Mouse (Mus musculus) MEL (cell line): Measurements from ENCODE around the gene Trnau1ap. TPM values are rescaled to one million over a fixed set of nuclear protein-coding genes. Genes with fewer than 3 reads are reported as not detected.

Experiments used
- DNase-seq: peaks from one replicate; pipeline ENCODE4 v3.0.0; 2011; ENCODE audit warnings: low read depth, low spot score
- H3K27ac ChIP-seq: 2 replicates; pipeline ENCODE4 v1.5.1; 2012; ENCODE audit warnings: low read depth, mild to moderate bottlenecking, control low read depth, low read length, moderate library complexity; ENCODE audit not compliant: control insufficient read depth
- H3K27me3 ChIP-seq, 2 experiments: fragments of 150-350 bp in 1 of 2; sonication (generic) in 1 of 2; 2 replicates each; pipeline ENCODE4 v1.6.1; 2012; ENCODE audit warnings: low read length in 2 of 2, mild to moderate bottlenecking in 2 of 2, improper control_type of control experiment in 1 of 2, moderate library complexity in 1 of 2; ENCODE audit not compliant: insufficient read depth in 2 of 2, control insufficient read depth in 1 of 2
- H3K36me3 ChIP-seq, 2 experiments: 2 replicates each; pipeline ENCODE4 v1.6.1; 2012 to 2014; ENCODE audit warnings: low read length in 2 of 2, improper control_type of control experiment in 1 of 2, inconsistent platforms in 1 of 2, mild to moderate bottlenecking in 1 of 2; ENCODE audit not compliant: insufficient read depth in 2 of 2, control insufficient read depth in 1 of 2
- H3K4me1 ChIP-seq, 2 experiments: fragments of 150-350 bp in 1 of 2; sonication (generic) in 1 of 2; 2 replicates each; pipeline ENCODE4 v1.6.1; 2012; ENCODE audit warnings: low read length in 2 of 2, improper control_type of control experiment in 1 of 2, mild to moderate bottlenecking in 1 of 2; ENCODE audit not compliant: insufficient read depth in 2 of 2, control insufficient read depth in 1 of 2
- H3K4me3 ChIP-seq, 2 experiments: fragments of 150-350 bp in 1 of 2; sonication (generic) in 1 of 2; 2 replicates each; pipeline ENCODE4 v1.5.1; 2012; ENCODE audit warnings: low read depth in 2 of 2, low read length in 2 of 2, mild to moderate bottlenecking in 2 of 2, moderate library complexity in 2 of 2, control low read depth in 1 of 2, improper control_type of control experiment in 1 of 2; ENCODE audit not compliant: control insufficient read depth in 1 of 2, insufficient read depth in 1 of 2
- H3K79me2 ChIP-seq: 2 replicates; pipeline ENCODE4 v1.6.1; 2012; ENCODE audit warnings: mild to moderate bottlenecking, low read length, moderate library complexity; ENCODE audit not compliant: control insufficient read depth, poor library complexity, insufficient read depth
- H3K9ac ChIP-seq: 2 replicates; pipeline ENCODE4 v1.6.1; 2012; ENCODE audit warnings: low read depth, mild to moderate bottlenecking, control low read depth, low read length, moderate library complexity; ENCODE audit not compliant: control insufficient read depth, poor library complexity, severe bottlenecking
- H3K9me3 ChIP-seq: fragments of 150-350 bp; sonication (generic); replicated peaks from 2 replicates; pipeline ENCODE4 v1.6.1; 2012; ENCODE audit warnings: mild to moderate bottlenecking, low read length, improper control_type of control experiment, moderate library complexity; ENCODE audit not compliant: insufficient read depth
- CHD2 ChIP-seq: IDR thresholded peaks from 2 replicates; pipeline ENCODE4 v1.6.1; 2011; ENCODE audit warnings: low read length, improper control_type of control experiment
- CTCF ChIP-seq, 3 experiments: IDR thresholded peaks in 2 of 3; conservative IDR thresholded peaks in 1 of 3; 2 replicates each; pipeline ENCODE4 v1.5.1; 2011 to 2012; ENCODE audit warnings: low read length in 3 of 3, low read depth in 2 of 3, mild to moderate bottlenecking in 2 of 3, improper control_type of control experiment in 1 of 3, inconsistent platforms in 1 of 3, mixed read lengths in 1 of 3, moderate library complexity in 1 of 3; ENCODE audit not compliant: control insufficient read depth in 1 of 3, insufficient read depth in 1 of 3, poor library complexity in 1 of 3, severe bottlenecking in 1 of 3
- ELF1 ChIP-seq: IDR thresholded peaks from 2 replicates; pipeline ENCODE4 v1.6.1; 2014; ENCODE audit warnings: low read depth, mild to moderate bottlenecking, inconsistent platforms, low read length, improper control_type of control experiment, moderate library complexity
- EP300 ChIP-seq, 2 experiments: IDR thresholded peaks; 2 replicates each; pipeline ENCODE4 v1.6.1; 2011; ENCODE audit warnings: improper control_type of control experiment in 2 of 2, low read length in 2 of 2, low read depth in 1 of 2, mild to moderate bottlenecking in 1 of 2
- ETS1 ChIP-seq: IDR thresholded peaks from 2 replicates; pipeline ENCODE4 v1.6.1; 2012; ENCODE audit warnings: low read depth, mild to moderate bottlenecking, inconsistent platforms, low read length, improper control_type of control experiment, moderate library complexity
- HCFC1 ChIP-seq: IDR thresholded peaks from 2 replicates; pipeline ENCODE4 v1.6.1; 2012; ENCODE audit warnings: low read depth, mild to moderate bottlenecking, inconsistent platforms, low read length, improper control_type of control experiment, moderate library complexity
- KAT2A ChIP-seq: conservative IDR thresholded peaks from 2 replicates; pipeline ENCODE4 v1.6.1; 2012; ENCODE audit warnings: low read depth, low read length, improper control_type of control experiment, inconsistent platforms
- MAFK ChIP-seq: IDR thresholded peaks from 2 replicates; pipeline ENCODE4 v1.6.1; 2011; ENCODE audit warnings: low read depth, mild to moderate bottlenecking, low read length, improper control_type of control experiment, borderline replicate concordance
- MAX ChIP-seq: IDR thresholded peaks from 2 replicates; pipeline ENCODE4 v1.6.1; 2011; ENCODE audit warnings: low read length, improper control_type of control experiment
- MAZ ChIP-seq: IDR thresholded peaks from 2 replicates; pipeline ENCODE4 v1.6.1; 2012; ENCODE audit warnings: low read depth, mild to moderate bottlenecking, inconsistent platforms, low read length, improper control_type of control experiment
- MEF2A ChIP-seq: IDR thresholded peaks from 2 replicates; pipeline ENCODE4 v1.6.1; 2014; ENCODE audit warnings: low read depth, mild to moderate bottlenecking, inconsistent platforms, low read length, improper control_type of control experiment; ENCODE audit not compliant: poor library complexity, insufficient replicate concordance, severe bottlenecking; ENCODE audit errors: extremely low read depth
- MXI1 ChIP-seq: IDR thresholded peaks from 2 replicates; pipeline ENCODE4 v1.6.1; 2011; ENCODE audit warnings: mild to moderate bottlenecking, low read depth, low read length, improper control_type of control experiment
- MYC ChIP-seq: IDR thresholded peaks from 2 replicates; pipeline ENCODE4 v1.6.1; 2011; ENCODE audit warnings: low read depth, mild to moderate bottlenecking, low read length, improper control_type of control experiment, moderate library complexity
- NELFE ChIP-seq: IDR thresholded peaks from 2 replicates; pipeline ENCODE4 v1.6.1; 2011; ENCODE audit warnings: low read depth, low read length, improper control_type of control experiment
- NRF1 ChIP-seq: IDR thresholded peaks from 2 replicates; pipeline ENCODE4 v1.6.1; 2014; ENCODE audit warnings: low read depth, mild to moderate bottlenecking, inconsistent platforms, low read length, improper control_type of control experiment, moderate library complexity; ENCODE audit not compliant: poor library complexity, insufficient read depth, severe bottlenecking
- POLR2A ChIP-seq, 2 experiments: IDR thresholded peaks; 2 replicates each; pipeline ENCODE4 v1.6.1; 2011 to 2012; ENCODE audit warnings: low read length in 2 of 2, mild to moderate bottlenecking in 2 of 2, control low read depth in 1 of 2, improper control_type of control experiment in 1 of 2, low read depth in 1 of 2, moderate library complexity in 1 of 2; ENCODE audit not compliant: control insufficient read depth in 1 of 2, insufficient read depth in 1 of 2, poor library complexity in 1 of 2
- POLR2AphosphoS2 ChIP-seq: IDR thresholded peaks from 2 replicates; pipeline ENCODE4 v1.6.1; 2011; ENCODE audit warnings: low read length, improper control_type of control experiment
- POLR2AphosphoS5 ChIP-seq: IDR thresholded peaks from 2 replicates; pipeline ENCODE4 v1.6.1; 2012; ENCODE audit warnings: low read depth, borderline replicate concordance, mild to moderate bottlenecking, inconsistent platforms, low read length, moderate library complexity, mixed read lengths
- RAD21 ChIP-seq: IDR thresholded peaks from 2 replicates; pipeline ENCODE4 v1.6.1; 2011; ENCODE audit warnings: mild to moderate bottlenecking, low read depth, low read length, improper control_type of control experiment
- RCOR1 ChIP-seq: IDR thresholded peaks from 2 replicates; pipeline ENCODE4 v1.6.1; 2012; ENCODE audit warnings: low read depth, mild to moderate bottlenecking, inconsistent platforms, low read length, improper control_type of control experiment
- SIN3A ChIP-seq: IDR thresholded peaks from 2 replicates; pipeline ENCODE4 v1.6.1; 2012; ENCODE audit warnings: low read length, improper control_type of control experiment, inconsistent platforms
- SMC3 ChIP-seq: IDR thresholded peaks from 2 replicates; pipeline ENCODE4 v1.6.1; 2011; ENCODE audit warnings: low read depth, low read length, improper control_type of control experiment
- TBP ChIP-seq: IDR thresholded peaks from 2 replicates; pipeline ENCODE4 v1.8.0; 2011; ENCODE audit warnings: low read depth, low read length, improper control_type of control experiment
- TCF12 ChIP-seq: IDR thresholded peaks from 2 replicates; pipeline ENCODE4 v1.6.1; 2014; ENCODE audit warnings: low read depth, mild to moderate bottlenecking, inconsistent platforms, low read length, improper control_type of control experiment, moderate library complexity
- UBTF ChIP-seq: IDR thresholded peaks from 2 replicates; pipeline ENCODE4 v1.6.1; 2012; ENCODE audit warnings: low read depth, mild to moderate bottlenecking, inconsistent platforms, low read length, improper control_type of control experiment, moderate library complexity, borderline replicate concordance; ENCODE audit not compliant: insufficient read depth
- ZKSCAN1 ChIP-seq: IDR thresholded peaks from 2 replicates; pipeline ENCODE4 v1.6.1; 2012; ENCODE audit warnings: low read depth, mild to moderate bottlenecking, inconsistent platforms, low read length, improper control_type of control experiment, moderate library complexity
- ZMIZ1 ChIP-seq: IDR thresholded peaks from 2 replicates; pipeline ENCODE4 v1.6.1; 2012; ENCODE audit warnings: low read depth, mild to moderate bottlenecking, inconsistent platforms, low read length, improper control_type of control experiment, moderate library complexity
- polyA plus RNA-seq, 2 experiments: library from polyadenylated mRNA; stranded (reverse) in 1 of 2; unstranded in 1 of 2; fragments of >175 nt in 1 of 2; fragments of >200 nt in 1 of 2; gene quantifications; 2 replicates each; pipeline versions ENCODE4 v1.2.1 to v1.2.4; 2012; ENCODE audit warnings: low replicate concordance in 2 of 2, low read depth in 1 of 2; ENCODE audit not compliant: insufficient read length in 2 of 2, insufficient read depth in 1 of 2, missing spikeins in 1 of 2
- total RNA-seq: library from RNA; depleted of rRNA; stranded (reverse); fragments of 300-350 nt; gene quantifications from 2 replicates; pipeline ENCODE4 v1.2.3, GENCODE M21; 2012; rRNA removed

Gene Trnau1ap
- total RNA-seq (110 and 117 TPM in 2 replicates), polyA plus RNA-seq (100 to 1,000 TPM in 1 of 2 experiments, not detected in 1; 102 TPM)

DNA sequence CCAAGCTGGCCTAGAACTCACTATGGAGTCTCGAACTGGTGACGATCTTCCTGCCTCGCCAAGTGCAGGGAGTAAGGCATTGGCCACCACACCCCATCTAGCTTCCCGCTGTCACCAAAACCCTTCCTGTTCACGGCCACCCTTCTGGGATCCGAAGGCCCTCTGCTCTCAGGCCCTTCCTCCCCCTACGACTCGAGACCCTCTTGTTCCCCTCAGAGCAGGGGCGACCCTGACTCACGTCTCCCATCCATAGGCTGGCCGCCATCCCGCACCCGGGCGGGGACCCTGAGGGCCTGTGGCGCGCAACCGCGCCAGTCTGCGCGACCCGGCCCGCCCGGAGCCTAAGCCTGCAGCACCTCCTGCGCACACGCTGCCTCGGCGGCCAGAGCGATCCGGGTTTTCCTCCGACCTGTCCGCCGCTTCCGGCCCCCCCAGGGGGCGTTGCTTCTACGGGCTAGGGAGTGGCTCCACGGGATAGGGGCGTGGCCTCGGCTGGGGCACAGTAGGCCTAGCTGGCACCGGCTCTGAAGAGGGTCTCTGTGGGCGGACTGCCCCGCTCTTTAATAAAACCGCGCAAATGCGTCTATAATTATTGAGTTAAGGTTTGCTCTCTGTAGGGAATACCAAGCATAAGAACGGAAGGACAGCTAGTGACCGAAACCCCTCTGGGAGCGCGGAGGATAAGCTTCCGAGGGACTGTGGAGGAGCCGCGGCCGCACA is at the start of gene Trnau1ap:
TSS of gene Trnau1ap (minus strand) at position 424 of the 720 bp plus-strand sequence.
- Histone ChIP-seq H3K9me3 (no peaks in the 10 kb centered on the region), H3K27ac (peak within 1 kb of the TSS; percentile 91), H3K36me3 (peaks cover 4 to 9% of the 10 kb centered on the region in 2 experiments; a peak in 3 of 4 replicates), H3K4me1 (peaks cover 4 to 14% of the 10 kb centered on the region in 2 experiments; a peak in 3 of 4 replicates), H3K9ac (peak within 1 kb of the TSS; percentile 87), H3K4me3 (peak within 1 kb of the TSS; percentile 81 to 89), H3K79me2 (peaks cover 13% of the 10 kb centered on the region), H3K27me3 (no peaks in the 10 kb centered on the region)
- DNase-seq = peak; percentile 96
- peak; percentile 51; the same call in 1 of the 2 replicates for TF ChIP-seq POLR2AphosphoS5
- no peak; the same call in 1 of the 2 replicates for TF ChIP-seq ZKSCAN1
- TF ChIP-seq CHD2 = no peak
- peak; percentile 83 for TF ChIP-seq ELF1
- TF ChIP-seq MXI1 = peak; percentile 90; the same call in 1 of the 2 replicates
- peak; percentile 35; the same call in 1 of the 2 replicates for TF ChIP-seq KAT2A
- 0 out of 4 replicates have a peak, but pooled peaks of 1 of the 2 experiments have one; percentile 6 for TF ChIP-seq EP300 (IDR thresholded peaks at IDR 0.05; ENCODE audit: low read depth in 1 of 2, low read length in 2 of 2)
- TF ChIP-seq UBTF = peak; percentile 66; the same call in 1 of the 2 replicates
- TF ChIP-seq POLR2A (IDR thresholded peaks at IDR 0.05; ENCODE audit: control insufficient read depth in 1 of 2, insufficient read depth in 1 of 2, low read depth in 1 of 2, low read length in 2 of 2, poor library complexity in 1 of 2) = peak; percentile 92 to 96
- TF ChIP-seq SIN3A = peak; percentile 84
- TF ChIP-seq SMC3 = peak; percentile 18; the same call in 1 of the 2 replicates
- TF ChIP-seq RAD21 = no peak
- TF ChIP-seq MAX = peak; percentile 80
- TF ChIP-seq HCFC1 = peak; percentile 77; the same call in 1 of the 2 replicates
- TF ChIP-seq ZMIZ1 = peak; percentile 90
- peak; percentile 68 for TF ChIP-seq TCF12
- TF ChIP-seq TBP = peak; percentile 32; the same call in 1 of the 2 replicates
- no peak for TF ChIP-seq MEF2A
- TF ChIP-seq MAFK = no peak
- TF ChIP-seq POLR2AphosphoS2 = peak; percentile 92
- TF ChIP-seq MYC = peak; percentile 83; the same call in 1 of the 2 replicates
- TF ChIP-seq NRF1 = peak; percentile 67
- peak; percentile 97 for TF ChIP-seq NELFE
- TF ChIP-seq CTCF (IDR thresholded peaks at IDR 0.05 in 2 of 3, conservative IDR thresholded peaks at IDR 0.05 in 1 of 3; ENCODE audit: control insufficient read depth in 1 of 3, insufficient read depth in 1 of 3, low read depth in 2 of 3, low read length in 3 of 3, poor library complexity in 1 of 3, severe bottlenecking in 1 of 3) = no peak
- no peak for TF ChIP-seq RCOR1
- peak; percentile 41; the same call in 1 of the 2 replicates for TF ChIP-seq ETS1
- TF ChIP-seq MAZ = peak; percentile 99
